Mouse (Mus musculus) adrenal gland, adult 8-10 months (tissue): ENCODE measurements around the gene Mrtfb. TPM values are rescaled to one million over a fixed set of nuclear protein-coding genes. Genes with fewer than 3 reads are reported as not detected.

Experiments used
- DNase-seq: peaks from one replicate; pipeline ENCODE4 v3.0.0; 2022
- total RNA-seq, 4 experiments: library from RNA; stranded (reverse); gene quantifications; 2 replicates each; pipeline ENCODE4 v1.2.4; 2022

Gene Mrtfb
- total RNA-seq, result 10 to 100 TPM; 34.6 to 58.6 (median 46.5) TPM

DNA sequence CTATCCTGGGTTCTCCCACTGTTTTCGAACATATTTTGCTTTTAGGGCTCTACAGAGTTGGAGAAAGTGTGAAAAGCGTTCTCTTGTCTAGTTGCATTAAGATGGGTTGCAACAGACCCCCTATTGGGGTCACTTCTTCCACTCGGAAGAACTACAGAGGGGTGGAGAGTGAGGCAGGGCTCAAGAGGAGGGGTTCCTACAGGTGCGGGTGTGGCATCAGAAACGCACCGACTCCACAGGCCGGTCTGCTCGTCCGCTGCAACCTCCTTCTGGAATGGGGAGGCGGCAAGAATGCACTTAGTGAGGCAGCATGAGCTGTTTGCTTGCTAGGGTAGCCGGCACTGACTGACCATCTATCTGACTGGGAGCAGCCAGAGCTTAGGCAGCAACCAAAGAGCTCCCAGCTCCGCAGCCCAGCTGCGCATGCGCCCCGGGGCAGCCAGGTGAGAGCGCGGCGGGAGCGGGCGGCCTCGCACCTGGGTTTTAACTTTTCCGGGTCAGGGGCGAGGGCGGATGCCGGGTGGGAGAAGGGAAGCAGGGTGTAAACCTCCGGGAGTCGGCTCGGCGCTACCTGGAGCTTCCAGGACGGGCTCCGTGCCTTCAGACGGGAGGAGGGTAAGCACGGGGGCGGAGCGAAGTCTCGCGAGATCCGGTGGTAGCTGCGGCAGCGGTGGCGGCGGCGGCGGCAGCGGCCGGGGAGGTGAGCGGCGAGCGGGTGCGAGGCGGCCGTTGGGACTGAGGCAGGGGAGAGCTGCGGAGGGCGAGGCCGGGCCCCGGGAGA lies at the start of gene Mrtfb:
TSS of gene Mrtfb (plus strand) at position 627 of the 781 bp plus-strand sequence.
- DNase-seq, result peak; percentile 77

DNA sequence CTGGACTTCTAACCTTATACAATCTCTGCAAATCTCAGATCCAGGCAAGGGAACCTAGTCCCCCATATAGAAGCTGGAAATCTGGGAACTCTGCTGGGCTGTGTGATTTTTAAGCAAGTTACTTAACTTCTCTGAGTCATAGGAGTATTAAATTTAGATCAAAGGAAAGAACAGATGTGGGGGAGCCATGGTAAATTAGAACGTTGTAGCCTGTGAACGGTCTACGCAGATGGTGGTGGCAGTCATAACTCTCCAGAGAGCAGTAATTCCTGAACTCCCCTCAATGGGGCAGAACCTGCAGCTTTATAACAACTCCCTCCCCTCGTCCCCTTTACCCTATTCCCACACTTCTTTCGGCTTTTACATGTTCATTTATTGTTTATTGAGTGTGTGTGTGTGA lies 48.6 kb upstream of the Mrtfb start:
- DNase-seq, result no peak

DNA sequence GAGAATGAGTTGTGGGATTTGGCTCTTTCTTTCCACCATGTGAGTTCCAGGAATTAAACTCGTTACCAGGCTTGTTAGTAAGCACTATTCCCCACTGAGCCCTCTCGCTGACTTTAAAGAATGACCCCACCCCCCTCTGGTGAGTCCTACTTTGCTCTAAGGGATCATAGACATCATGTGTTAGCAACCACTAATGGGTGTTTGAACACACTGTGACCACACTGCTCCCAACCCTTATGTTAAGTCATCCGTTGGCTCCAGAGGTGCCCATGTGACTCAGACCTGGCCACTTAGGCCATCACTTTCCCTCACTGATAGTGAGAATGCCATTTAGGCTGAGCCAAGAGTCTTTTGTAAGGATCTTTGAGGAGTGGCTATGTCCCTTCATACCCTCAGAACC lies 48.2 kb upstream of the Mrtfb start:
- no peak for DNase-seq

DNA sequence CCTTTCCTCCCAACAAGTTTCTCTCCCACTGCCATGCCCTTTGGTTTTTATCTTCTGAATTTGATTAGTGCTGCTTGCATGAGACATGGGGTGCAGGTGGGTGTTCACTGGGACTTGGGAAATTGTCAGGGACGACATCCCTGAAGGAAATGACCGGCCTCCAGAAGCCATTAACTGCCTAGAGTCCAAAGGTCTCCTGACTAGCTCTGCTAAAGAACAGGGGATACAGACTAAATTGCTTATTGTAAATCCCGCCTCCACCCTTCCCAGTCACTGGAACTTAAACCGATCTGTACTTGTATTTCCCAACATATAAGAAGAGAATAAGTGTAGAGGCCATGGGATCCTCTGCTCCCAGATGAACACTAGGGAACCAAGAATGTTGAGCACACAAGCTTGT lies 43.5 kb upstream of the Mrtfb start:
- DNase-seq, result no peak

DNA sequence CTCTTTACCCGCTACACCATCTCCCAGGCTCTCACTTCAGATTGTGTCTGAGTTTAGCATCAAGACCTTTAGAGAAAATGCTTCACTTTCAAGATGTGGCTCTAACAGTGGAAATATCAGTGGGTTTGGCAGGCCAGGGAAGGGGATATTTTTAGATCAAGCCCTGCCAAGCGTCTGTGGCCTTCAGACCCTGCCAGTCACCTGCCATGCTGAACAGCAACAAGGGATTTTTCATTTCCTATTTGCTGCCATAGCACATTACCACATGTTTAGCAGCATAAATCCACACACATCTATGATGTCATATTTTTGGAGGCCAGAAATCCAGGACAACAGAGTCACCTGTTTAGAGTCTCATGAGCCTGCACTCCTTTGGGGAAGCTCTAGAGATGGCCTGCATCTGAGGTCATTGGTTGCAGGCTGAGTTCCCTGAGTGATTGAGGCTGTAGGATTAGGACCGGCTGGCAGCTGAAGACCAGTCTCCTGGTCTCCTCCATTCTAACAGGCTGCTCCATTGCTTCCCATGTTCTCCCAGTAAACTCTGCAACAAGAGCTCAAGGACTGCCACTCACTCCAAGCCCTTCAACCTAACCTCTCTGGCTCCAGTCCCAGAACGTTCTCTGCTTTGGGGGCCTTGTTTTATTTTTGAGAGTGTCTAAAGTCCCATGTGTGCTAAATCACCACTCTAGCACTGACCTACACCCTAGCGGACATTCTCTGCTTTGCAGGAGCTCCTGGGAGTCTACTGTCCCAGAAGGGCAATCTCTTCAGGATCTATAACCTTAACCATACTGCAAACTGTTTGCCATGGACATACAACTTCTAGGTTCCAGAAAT lies 39.9 kb upstream of the Mrtfb start:
- peak; percentile 68 for DNase-seq

DNA sequence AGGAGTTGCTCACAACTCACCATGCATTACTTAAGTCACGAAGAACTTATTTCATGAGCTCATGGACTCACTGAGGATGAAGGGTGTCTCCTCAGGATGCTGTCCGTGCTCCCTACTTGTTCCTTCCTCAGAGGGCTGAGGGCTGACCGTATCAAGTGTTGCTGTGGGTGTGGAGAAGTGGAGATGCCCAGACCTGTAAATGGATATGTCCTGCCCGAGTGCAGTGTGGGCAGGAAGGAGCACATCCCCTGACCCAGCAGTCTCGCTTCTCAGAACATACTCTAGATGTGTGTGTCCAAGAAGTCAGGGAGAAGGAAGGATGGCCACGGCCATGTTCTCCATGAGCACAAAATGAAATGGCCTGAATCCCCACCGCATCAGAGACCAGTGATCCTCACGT lies 38.3 kb upstream of the Mrtfb start:
- DNase-seq, result no peak

DNA sequence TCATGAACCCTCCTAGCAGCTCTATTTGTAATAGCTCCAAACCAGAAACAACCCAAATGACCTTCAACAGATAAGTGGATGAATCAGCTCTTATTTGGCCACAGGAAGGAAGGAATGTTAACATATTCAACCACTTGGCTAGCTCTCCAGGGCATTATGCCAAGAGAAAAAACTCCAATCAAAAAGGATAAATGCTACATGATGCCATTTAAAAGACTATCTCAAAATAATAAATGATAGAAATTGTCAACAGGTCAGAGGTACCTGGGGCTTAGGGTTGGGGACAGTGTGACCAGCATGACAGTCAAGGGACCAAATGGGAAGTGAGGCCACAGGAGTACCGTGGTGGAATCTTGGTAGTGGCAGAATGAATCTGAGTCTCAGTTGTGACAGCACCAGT lies 34.8 kb upstream of the Mrtfb start:
- DNase-seq, result peak; percentile 31

DNA sequence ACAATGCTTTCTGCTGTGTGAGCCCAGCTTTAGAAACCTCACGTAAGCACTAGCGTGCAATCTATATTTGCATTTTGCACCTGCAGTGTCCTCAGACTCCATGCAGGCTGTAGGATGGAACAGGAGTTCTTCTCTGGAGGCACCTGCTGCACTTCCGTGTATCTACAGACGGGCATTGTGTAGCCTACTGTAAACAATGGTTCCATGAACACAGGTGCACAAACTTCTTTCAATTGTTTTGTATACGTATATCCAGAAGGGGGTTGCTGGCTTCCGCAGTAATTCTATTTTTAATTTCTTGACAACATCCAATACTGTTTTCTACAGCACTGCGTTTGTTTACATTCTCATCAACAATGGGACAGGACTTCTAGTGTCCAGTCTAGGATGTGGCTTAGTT lies 24.2 kb upstream of the Mrtfb start:
- no peak for DNase-seq

DNA sequence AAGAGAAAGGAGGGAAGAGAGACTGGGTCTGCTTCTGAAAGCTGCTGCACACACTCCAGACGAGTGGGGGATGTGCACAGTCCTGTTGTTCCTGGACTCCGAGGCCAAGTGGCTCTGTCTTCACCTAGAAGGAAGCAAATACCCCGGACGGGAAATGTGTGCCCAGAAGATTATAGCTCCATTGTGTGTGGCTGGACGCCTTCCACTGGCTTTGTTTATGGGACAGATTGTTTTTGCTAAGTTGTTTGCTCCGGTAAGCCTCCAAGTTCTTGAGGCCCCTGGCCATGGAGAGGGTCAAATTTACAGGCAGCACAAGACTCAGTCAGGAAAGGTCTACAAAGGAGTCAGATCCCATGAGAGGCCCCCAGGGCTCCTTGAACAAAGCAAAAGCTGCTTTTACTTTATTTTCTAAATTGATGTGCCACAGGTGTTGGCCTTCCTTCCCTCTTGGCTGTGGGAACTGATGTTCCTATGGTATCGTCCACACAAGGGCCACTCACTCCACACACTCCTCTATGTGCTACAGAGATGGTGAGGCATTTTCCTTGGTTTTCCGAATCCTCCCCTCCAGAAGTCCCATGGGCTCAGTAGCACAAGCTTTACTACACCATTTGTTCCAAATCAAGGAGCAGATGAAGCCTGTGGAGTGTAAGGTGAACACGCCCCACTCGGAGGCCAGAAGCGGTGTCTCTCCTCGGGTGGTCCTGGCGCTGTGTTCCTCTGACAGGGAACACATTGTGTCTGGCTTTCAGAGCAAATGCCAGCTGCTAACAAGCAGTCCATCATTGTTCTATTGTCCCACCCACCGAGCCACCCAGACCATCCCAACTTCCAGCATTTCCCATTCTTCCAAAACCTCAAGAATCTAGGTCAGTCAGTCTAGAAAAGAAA lies 23.1 kb upstream of the Mrtfb start:
- peak; percentile 26 for DNase-seq

DNA sequence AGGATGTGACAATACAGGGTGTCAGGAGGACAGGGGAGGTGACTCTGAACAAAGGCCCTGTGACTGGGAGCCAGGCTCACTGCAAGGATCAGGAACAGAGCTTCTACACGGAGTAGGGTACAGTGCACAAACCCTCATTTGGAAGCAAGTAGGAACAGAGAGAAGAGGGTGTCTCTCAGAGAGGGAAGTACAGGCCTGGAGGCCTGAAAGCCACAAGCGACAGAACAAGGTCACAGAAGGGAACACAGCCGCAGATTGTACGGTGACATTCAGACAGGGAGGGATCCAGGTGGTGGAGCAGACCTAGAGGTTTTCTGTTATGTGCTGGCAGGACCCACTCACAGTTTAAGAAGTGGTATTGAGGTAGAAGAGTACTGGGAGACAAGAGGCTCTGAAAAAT lies 17.2 kb upstream of the Mrtfb start:
- DNase-seq, result no peak

DNA sequence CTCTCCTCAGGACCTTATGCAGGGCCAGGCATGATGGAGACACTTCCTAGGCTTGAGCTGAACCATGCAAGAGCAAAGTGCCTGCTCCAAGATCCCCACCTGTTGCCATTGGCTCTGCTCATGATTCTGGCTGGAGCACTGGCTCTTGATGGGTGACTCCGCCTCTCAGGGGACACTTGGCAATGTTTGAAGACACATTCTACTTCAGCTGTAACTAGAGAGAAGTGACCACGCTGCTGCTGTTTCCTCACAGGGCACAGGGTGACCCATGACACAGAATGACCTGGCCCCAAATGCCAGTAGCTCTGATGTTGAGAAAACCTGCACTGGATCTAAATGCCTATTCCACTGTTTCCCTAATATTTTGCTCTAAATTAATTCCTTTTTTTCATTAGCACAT lies 16.7 kb upstream of the Mrtfb start:
- DNase-seq, result peak; percentile 48

DNA sequence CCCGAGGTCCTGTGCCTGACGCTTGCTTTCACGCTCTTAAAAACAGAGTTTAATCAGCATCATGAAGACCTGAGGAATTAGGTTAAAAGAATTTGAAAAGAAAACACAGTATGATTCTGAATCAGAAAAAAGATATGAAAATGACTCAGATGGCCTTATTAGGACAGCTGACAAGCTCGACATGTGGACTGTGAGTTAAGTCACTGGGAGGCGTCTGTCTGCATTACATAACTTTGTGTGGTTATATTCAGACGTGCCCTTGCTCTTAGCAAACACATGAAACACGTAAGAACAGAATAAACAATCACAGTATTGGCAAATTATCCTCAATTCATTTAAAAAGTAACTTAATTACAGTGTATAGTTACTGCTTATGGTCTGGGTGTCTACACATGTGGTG lies 16.0 kb upstream of the Mrtfb start:
- peak; percentile 42 for DNase-seq

DNA sequence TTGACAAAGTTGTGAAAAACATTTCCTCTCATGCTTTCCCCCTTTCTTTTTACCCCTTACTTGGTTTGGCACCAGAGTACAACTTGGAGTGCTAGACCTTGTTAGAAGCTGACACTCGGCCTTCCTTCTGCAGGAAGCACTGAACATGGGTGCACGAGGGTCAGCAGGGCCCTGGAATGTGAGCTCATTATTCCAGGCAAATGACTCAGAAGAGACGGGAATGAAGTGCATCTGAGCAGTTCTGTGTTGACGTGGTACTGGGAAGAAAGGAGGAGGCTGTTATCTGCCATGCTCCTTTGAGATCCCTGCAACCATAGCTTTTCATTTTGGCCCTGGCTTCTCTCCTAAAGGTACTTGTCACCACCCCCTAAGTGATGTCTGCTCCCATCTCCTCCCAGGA lies 10.6 kb upstream of the Mrtfb start:
- DNase-seq, result no peak

DNA sequence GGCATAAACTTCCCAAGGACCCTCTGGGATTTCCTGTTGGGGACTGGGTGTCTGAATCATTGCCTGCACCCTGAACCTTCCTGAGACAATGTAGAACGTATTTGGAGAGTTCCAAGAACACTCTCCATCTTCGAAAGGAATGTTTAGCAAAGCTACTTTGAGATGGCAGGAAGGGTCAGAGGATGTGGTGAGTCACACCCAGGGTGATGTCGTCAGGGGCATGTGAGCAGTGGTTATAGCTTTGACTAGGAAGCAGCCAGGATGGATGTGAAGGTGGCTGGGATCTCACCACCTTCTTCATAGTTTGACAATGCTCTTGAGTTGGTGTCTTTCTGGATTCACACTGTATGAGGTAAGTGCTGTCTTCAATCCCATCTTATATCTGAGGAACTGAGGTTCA lies 9.4 kb upstream of the Mrtfb start:
- no peak for DNase-seq

DNA sequence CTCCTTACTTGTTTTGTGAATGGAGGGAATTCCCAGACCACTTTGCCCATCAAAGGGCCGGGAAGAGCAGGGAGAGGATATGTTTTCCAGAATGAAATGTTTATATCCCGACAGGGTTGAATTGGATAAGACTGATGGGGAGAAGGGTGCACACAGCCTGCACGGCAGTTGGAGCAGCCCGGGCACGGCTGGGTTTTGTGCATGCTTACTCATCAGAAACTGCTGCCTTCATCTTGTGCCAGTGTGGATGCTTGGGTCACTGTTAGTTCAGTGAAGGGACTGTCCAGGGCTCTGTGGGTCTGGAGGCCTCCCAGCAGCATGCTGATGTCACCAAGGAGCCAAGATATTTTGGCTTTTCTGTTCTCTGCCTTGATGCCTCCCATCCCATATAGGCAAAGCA lies 6.2 kb upstream of the Mrtfb start:
- DNase-seq, result no peak

DNA sequence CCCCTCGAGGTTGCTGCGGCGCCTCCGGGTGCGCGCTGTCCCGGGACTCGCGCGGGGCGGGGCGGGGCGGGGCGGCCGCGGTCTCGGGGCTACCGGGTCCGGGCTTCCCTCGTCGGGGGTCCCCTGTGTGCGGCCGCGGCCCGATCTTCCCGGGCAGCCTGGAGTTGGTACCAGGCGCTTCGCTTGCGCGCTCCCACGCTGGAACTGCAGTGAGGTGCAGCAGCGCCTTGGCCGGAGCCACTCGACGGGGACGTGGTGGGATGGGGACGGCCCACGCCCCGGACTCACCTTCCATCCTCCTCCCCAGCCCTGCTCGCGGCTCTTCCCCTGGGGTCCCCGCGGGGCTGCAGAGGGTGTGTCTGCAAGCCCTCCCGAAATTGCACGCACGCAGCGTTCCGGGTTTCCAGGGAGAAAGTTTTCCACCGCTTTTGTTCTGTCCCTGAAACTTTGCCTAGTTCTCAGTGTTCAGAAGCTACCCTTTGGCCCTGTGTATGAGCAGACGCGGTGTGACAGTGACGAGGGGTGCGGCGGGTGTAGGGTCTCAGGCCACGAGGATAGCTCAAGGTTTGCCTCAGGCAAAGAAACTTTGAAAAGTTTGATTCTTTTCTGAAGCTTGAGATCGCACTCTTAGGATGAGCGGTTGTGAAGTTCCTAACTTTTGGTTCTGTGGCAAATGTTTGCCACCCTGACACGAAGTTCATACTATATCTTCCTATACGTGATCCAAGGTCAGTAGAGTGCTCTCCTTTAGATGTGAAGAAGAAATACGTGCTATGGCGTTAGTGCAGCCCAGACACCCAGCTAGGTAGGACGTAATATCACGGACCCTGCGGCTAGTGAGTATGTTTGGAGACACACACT lies 616 bp downstream of the Mrtfb start:
- no peak for DNase-seq

DNA sequence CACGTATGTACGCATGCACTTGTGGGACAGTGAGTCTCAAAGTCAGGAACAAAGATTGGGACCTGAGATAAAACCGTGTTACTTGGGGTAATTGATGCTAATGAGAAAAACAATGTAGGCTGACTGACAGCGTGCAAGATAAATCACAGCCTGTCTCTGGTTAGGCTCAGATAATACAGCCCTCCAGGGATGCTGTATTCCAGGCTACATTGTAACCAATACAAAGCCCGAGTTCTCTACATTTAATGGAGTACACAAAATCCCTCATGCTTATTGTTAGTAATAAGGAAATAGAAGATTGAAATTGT lies 1.2 kb downstream of the Mrtfb start:
- no peak for DNase-seq

DNA sequence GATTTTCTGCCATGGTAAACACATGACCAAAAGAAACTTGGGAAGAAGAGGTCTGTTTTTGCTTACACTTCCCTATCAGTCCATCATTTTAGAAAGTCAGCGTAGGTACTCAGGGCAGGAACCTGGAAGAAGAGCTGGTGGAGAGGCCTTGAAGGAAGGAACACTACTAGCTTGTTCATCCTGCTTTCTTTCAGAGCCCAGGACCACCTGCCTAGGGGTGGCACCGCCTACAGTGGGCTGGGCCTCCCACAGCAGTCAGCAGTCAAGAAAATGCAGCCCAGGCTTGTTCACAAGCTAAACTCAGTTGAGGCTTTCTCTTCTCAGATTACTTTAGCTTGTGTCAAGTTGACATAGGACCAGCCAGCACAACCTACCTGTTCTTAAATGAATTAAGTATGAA lies 2.7 kb downstream of the Mrtfb start:
- no peak for DNase-seq

DNA sequence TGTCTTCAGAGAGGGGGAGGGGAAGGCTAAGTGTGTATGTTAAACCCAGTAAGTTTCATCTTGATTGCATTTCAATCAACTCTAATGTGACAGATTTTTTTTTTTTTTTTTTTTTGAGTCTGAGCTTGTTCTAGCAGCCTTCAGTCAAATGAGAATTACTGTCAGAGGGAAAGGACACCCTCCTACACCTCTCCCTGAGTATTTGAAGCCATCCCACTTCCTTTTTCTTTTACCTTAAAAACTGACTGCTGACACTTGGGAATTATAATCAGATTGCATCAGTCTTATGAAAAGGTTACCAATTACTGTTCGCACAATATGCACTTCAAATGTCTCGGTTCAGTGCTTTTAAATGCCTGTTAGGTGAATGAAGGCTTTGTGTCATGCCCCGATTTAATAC lies 10.0 kb downstream of the Mrtfb start:
- DNase-seq, result no peak

DNA sequence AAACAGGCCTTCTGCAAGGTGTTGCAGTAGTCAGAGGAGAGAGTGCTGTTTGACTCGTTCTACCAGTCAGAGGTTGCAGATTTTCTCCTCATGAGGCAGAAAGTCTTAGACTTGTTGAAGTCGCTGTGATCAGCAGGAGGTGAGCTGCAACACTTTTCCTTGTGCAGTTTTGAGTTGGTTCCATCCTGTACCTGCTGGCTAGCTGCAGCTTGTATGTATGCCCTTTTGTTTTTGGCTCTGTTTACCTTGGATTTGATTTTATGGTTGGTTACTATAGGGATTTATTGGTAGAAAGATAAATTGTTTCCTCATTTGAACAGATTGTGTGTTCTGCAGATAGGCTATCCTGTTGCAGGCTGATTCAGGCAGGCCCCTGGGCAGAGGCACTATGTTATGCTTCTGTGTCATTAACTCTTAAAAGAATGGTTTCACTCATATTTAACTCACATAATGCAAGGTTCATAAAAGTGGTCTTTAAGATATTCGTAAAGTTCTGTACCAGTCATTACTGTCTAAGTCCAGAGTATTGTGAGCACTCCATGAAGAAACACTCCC lies 11.1 kb downstream of the Mrtfb start:
- no peak for DNase-seq

DNA sequence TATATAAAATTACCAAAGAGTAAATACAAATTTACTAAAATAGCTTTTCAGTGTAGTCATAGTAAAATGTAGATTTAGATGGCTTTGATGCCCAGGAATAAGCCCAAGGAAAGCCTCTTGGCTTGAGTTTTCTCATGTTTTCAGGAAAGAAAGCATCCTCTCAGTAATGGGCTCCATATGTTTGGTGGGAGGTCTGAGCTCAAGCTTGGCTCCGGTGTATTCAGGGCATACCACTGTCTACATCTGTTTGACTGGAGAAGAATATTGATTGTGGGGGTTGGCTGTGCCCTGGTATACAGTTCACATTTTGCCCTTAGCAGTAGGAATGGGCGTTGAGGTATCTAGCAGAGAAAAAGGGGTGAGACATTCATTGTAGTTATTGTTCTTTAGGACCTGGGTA lies 13.1 kb downstream of the Mrtfb start:
- no peak for DNase-seq

DNA sequence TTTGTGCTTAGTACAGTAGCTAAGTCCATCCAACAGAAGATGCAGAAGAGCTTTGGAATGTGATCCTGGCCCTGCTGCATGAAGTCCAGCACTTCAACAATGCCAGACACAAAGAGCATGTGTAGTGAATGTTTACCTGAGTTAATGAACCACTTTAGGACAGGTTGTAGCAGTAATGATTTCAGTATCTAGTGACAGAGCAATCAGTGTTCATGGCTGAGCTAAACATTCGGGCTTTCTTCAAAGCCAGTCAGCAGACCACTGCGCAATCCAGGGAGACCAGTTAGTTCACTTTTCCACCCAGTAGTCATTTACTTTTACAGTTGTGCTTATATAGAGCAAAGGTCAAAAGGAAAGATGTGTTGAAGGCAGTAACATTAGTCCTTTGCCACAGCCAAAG lies 20.0 kb downstream of the Mrtfb start:
- DNase-seq, result no peak
